Mouse (Mus musculus): Measurements from ENCODE around the gene Rbm5. TPM values are rescaled to one million over a fixed set of nuclear protein-coding genes. Genes with fewer than 3 reads are reported as not detected.

Gene Rbm5
- total and polyA plus RNA-seq, 3 experiments, result 67.6 to 85.3 (median 83.6) TPM

DNA sequence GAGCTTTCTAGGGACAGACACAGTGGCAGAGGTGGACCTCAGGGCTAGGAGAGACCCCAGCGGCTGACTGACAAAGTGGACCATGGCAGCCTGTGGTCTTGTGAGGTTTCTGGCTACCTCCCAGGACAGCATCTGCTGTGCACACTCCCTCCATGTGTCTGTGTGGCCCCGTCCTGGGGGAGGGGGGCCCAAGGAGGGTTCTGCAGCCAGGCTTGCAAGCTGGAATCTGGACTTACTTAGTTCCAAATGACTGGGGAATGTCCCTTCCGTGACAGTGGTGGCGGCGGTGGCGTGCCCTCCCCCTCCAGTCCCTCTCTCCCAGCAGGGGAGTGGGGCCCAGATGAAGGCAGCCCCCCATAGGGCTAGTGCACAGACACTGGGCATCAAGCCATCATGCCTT, 53.8 kb downstream of the Rbm5 start:
- Histone ChIP-seq H3K27ac (ENCODE audit: insufficient read depth, low read depth) (no peak overlapping the region), H3K27me3 (replicated peaks) (peaks cover 89% of the 10 kb centered on the region), H3K79me2 (replicated peaks; ENCODE audit: control insufficient read depth, extremely low read depth, insufficient read depth, poor library complexity, severe bottlenecking) (no peaks in the 10 kb centered on the region), H3K9me3 (replicated peaks; ENCODE audit: low read length) (no peaks in the 10 kb centered on the region), H3K9ac (ENCODE audit: insufficient read depth, low read depth) (no peak overlapping the region), H3K4me3 (replicated peaks in 1 of 3; ENCODE audit: low read depth in 2 of 3, low read length in 2 of 3, poor library complexity in 1 of 3) (no peak overlapping the region), H3K4me1 (ENCODE audit: control insufficient read depth in 1 of 2, insufficient read depth in 2 of 2) (peaks cover 0 to 9% of the 10 kb centered on the region in 2 experiments; a peak in 3 of 4 replicates), H3K4me2 (ENCODE audit: insufficient read depth, low read depth, poor library complexity, severe bottlenecking) (no peak overlapping the region), H3K36me3 (replicated peaks in 1 of 2; ENCODE audit: control insufficient read depth in 1 of 2, insufficient read depth in 1 of 2, low read length in 1 of 2) (no peaks in the 10 kb centered on the region)
- no peak for DNase-seq (ENCODE audit: extremely low read depth)
- in situ Hi-C loops (cut with MboI; ENCODE audit: low pct_ligation_motif_present, low pct_unique_long_range_greater_than_20kb, low sequenced_read_pairs) (no loop called here), dilution Hi-C loops (cut with MboI; ENCODE audit: extremely low pct_ligation_motif_present, extremely low pct_unique_long_range_greater_than_20kb, low sequenced_read_pairs) (no loop called here)
- TF ChIP-seq ETS1 (conservative IDR thresholded peaks at IDR 0.05; ENCODE audit: low read depth, low read length), result no peak
- no peak for TF ChIP-seq EP300 (IDR thresholded peaks at IDR 0.05; ENCODE audit: low read length)
- TF ChIP-seq TBP (conservative IDR thresholded peaks at IDR 0.05; ENCODE audit: low read depth, low read length), result no peak
- no peak for TF ChIP-seq JUND (conservative IDR thresholded peaks at IDR 0.05; ENCODE audit: low read depth, low read length)
- no peak for TF ChIP-seq POLR2AphosphoS2 (IDR thresholded peaks at IDR 0.05; ENCODE audit: low read depth, low read length)
- no peak for TF ChIP-seq GABPA (IDR thresholded peaks at IDR 0.05; ENCODE audit: insufficient replicate concordance, low read depth, low read length)
- TF ChIP-seq MEF2A (IDR thresholded peaks at IDR 0.05; ENCODE audit: borderline replicate concordance, low read depth, low read length), result no peak
- no peak for TF ChIP-seq IRF4 (IDR thresholded peaks at IDR 0.05; ENCODE audit: low read depth, low read length)
- TF ChIP-seq ZKSCAN1 (IDR thresholded peaks at IDR 0.05; ENCODE audit: borderline replicate concordance, low read depth, low read length), result no peak
- no peak for TF ChIP-seq MAZ (IDR thresholded peaks at IDR 0.05; ENCODE audit: low read depth, low read length)
- TF ChIP-seq CHD2 (IDR thresholded peaks at IDR 0.05; ENCODE audit: low read length), result no peak
- no peak for TF ChIP-seq SIN3A (IDR thresholded peaks at IDR 0.05; ENCODE audit: low read length)
- no peak for TF ChIP-seq RCOR1 (conservative IDR thresholded peaks at IDR 0.05; ENCODE audit: low read depth, low read length)

GRCm38 (mm10) chr9:107715632-107716031, 55.2 kb downstream of the Rbm5 start:
- Histone ChIP-seq H3K36me3 (replicated peaks in 1 of 2; ENCODE audit: control insufficient read depth in 1 of 2, insufficient read depth in 1 of 2, low read length in 1 of 2) (no peaks in the 10 kb centered on the region), H3K79me2 (replicated peaks; ENCODE audit: control insufficient read depth, extremely low read depth, insufficient read depth, poor library complexity, severe bottlenecking) (no peaks in the 10 kb centered on the region), H3K27me3 (replicated peaks) (peaks cover 89% of the 10 kb centered on the region), H3K9me3 (replicated peaks; ENCODE audit: low read length) (no peaks in the 10 kb centered on the region), H3K4me3 (replicated peaks in 1 of 3; ENCODE audit: low read depth in 2 of 3, low read length in 2 of 3, poor library complexity in 1 of 3) (no peak overlapping the region), H3K4me2 (ENCODE audit: insufficient read depth, low read depth, poor library complexity, severe bottlenecking) (no peak overlapping the region), H3K4me1 (ENCODE audit: control insufficient read depth in 1 of 2, insufficient read depth in 2 of 2) (peaks cover 0 to 9% of the 10 kb centered on the region in 2 experiments; a peak in 3 of 4 replicates), H3K9ac (ENCODE audit: insufficient read depth, low read depth) (no peak overlapping the region), H3K27ac (ENCODE audit: insufficient read depth, low read depth) (no peak overlapping the region)
- no peak for DNase-seq (ENCODE audit: extremely low read depth)
- in situ Hi-C loops (cut with MboI; ENCODE audit: low pct_ligation_motif_present, low pct_unique_long_range_greater_than_20kb, low sequenced_read_pairs), result no loop called here
- dilution Hi-C loops (cut with MboI; ENCODE audit: extremely low pct_ligation_motif_present, extremely low pct_unique_long_range_greater_than_20kb, low sequenced_read_pairs), result no loop called here
- TF ChIP-seq RCOR1 (conservative IDR thresholded peaks at IDR 0.05; ENCODE audit: low read depth, low read length) (no peak), IRF4 (IDR thresholded peaks at IDR 0.05; ENCODE audit: low read depth, low read length) (no peak)
